Mouse (Mus musculus) hindbrain, embryonic 11.5 days (tissue): ENCODE data around the gene Aebp2. TPM values are rescaled to one million over a fixed set of nuclear protein-coding genes. Genes with fewer than 3 reads are reported as not detected.
"Not testable (repeated sequence)": the region's sequence is repeated elsewhere in the genome, so short reads cannot be mapped to it uniquely, and the experiment has no call there.

Source experiments
- ATAC-seq: fragments of 200-750 bp; cut with Nextera tagmentation; 2 replicates; pipeline ENCODE4 v1.8.0; 2017; ENCODE audit warnings: mild to moderate bottlenecking, moderate TSS enrichment, moderate library complexity; ENCODE audit not compliant: low FRiP score
- DNase-seq: peaks from one replicate; pipeline ENCODE4 v3.0.0-alpha.2; 2015; ENCODE audit warnings: low spot score
- H3K27ac ChIP-seq: fragments of 300-500 bp; sonication (generic); 2 replicates; pipeline ENCODE4 v1.5.1; 2014; ENCODE audit warnings: mild to moderate bottlenecking, low read depth, low read length
- H3K27me3 ChIP-seq: fragments of 300-500 bp; sonication (generic); 2 replicates; pipeline ENCODE4 v1.6.1; 2014; ENCODE audit warnings: mild to moderate bottlenecking, low read length, moderate library complexity, mixed read lengths; ENCODE audit not compliant: control insufficient read depth, insufficient read depth
- H3K36me3 ChIP-seq: fragments of 300-500 bp; sonication (generic); 2 replicates; pipeline ENCODE4 v1.6.1; 2014; ENCODE audit warnings: mild to moderate bottlenecking, low read length, moderate library complexity, mixed read lengths; ENCODE audit not compliant: control insufficient read depth, insufficient read depth
- H3K4me1 ChIP-seq: fragments of 300-500 bp; sonication (generic); replicated peaks from 2 replicates; pipeline ENCODE4 v1.6.1; 2014; ENCODE audit warnings: low read length, mixed read lengths; ENCODE audit not compliant: control insufficient read depth, insufficient read depth
- H3K4me2 ChIP-seq: fragments of 300-500 bp; sonication (generic); replicated peaks from 2 replicates; pipeline ENCODE4 v1.6.1; 2014; ENCODE audit warnings: mild to moderate bottlenecking, low read depth, low read length
- H3K4me3 ChIP-seq: fragments of 300-500 bp; sonication (generic); 2 replicates; pipeline ENCODE4 v1.5.1; 2014; ENCODE audit warnings: low read depth, low read length
- H3K9ac ChIP-seq: fragments of 300-500 bp; sonication (generic); 2 replicates; pipeline ENCODE4 v1.6.1; 2014; ENCODE audit warnings: low read depth, low read length
- H3K9me3 ChIP-seq: fragments of 300-500 bp; sonication (generic); 2 replicates; pipeline ENCODE4 v1.6.1; 2016; ENCODE audit warnings: low read length; ENCODE audit not compliant: control insufficient read depth
- WGBS: fragments of 180-500 bp; shearing (Covaris S2); extraction: QIAGEN DNeasy Blood & Tissue Kit; methylation state at CpG from one replicate; pipeline ENCODE4 v1.1.7; 2014; 5-methylcytosine and 5-hydroxymethylcytosine counted together
- polyA plus RNA-seq: library from polyadenylated mRNA; unstranded; fragments of >200 nt; fragmentation: Nextera tagmentation; extraction: Ambion mirVana; gene quantifications from 2 replicates; pipeline ENCODE4 v1.2.1, GENCODE M21; 2014

Aebp2 gene
- polyA plus RNA-seq, 1 experiment from 2014 or later, result 18.9 TPM

DNA sequence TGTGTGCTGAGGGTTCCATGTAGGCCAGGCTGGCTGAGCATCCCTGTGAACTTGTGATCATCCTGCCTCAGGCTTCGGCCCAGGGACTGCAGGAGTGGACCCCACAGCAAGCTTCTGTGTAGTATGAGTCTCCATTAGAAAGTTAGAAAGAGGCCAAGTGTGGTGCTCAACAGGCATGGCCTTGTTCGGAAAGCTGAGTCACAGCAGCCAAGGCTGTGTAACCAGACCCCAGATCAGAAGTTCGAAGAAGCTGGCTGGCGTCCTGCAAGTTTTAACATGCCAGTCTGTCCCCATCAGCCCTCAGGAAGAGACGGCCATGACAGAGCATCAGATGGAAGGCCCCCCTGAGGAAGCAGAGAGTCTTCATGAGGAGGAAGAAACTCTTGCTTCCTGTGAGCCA is 31.1 kb upstream of the Aebp2 start:
- Histone ChIP-seq H3K4me3 (no peak overlapping the region), H3K9me3 (no peaks in the 10 kb centered on the region), H3K27me3 (no peaks in the 10 kb centered on the region), H3K36me3 (peaks cover 17% of the 10 kb centered on the region), H3K9ac (no peak overlapping the region), H3K4me1 (no peaks in the 10 kb centered on the region), H3K27ac (no peak overlapping the region), H3K4me2 (no peak overlapping the region)
- no peak for ATAC-seq
- no peak for DNase-seq
- 82% methylated on average over 5 of the region's 5 CpGs for WGBS

DNA sequence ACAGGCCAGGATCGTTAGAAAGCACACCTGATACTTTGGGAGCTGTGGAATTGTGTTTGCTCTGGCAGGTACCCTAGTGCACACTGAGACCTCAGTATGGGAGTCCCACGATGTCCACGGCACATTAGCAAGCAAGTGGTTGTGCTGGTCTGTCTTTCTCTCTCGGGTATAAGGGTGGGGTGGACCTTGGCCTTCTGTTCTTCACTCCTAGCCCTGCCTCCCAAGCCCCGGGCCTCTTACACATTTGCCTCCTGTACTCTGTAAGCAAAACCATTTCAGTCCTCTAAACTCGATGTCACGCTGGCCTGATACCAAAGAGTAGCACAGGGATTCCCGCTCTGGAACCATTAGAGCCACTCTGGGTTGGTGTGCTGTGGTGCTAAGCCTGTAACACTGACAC is 29.8 kb upstream of the Aebp2 start:
- no peak overlapping the region for H3K27ac ChIP-seq
- no peak overlapping the region for H3K4me2 ChIP-seq
- H3K36me3 ChIP-seq, result peaks cover 8% of the 10 kb centered on the region
- ATAC-seq (no peak), DNase-seq (no peak)
- H3K27me3 ChIP-seq, result no peaks in the 10 kb centered on the region
- H3K4me1 ChIP-seq, result no peaks in the 10 kb centered on the region
- WGBS, result 92% methylated on average over 8 of the region's 8 CpGs
- H3K4me3 ChIP-seq, result no peak overlapping the region
- no peak overlapping the region for H3K9ac ChIP-seq
- H3K9me3 ChIP-seq, result no peaks in the 10 kb centered on the region

DNA sequence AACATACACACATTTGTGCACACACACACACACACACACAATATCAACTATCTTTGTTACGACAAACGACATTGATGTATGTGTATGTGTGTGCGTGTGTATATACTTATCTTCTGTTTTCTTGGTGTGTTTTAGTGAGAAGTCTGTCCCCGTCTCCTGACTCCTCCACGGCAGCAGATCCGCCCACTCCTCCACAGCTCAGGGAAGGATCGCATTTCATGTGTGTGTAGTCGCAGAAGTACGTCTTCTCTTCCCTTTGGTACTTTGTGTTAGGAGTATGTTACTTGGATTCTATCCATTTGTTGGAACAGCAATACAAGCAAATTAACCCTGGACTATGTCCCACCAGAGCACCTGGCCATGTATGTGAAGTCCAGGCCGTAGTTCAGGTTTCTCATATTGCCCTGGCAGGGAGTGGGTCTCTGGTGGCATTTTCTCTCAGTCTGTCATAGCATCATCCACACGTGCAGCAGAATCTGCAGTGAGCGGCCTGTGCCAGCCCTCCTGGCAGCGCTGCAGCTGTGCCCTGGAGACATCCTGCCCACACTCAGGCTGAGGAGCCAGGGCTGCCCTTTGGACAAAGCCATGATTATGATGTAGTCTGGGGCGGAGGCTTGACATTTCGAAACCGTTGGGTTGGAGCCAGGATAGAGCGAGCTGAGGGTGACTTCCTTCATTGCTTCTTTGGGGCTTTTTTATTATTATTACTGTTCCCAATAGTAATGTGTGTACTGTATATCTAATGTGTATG is 28.9 kb upstream of the Aebp2 start:
- Histone ChIP-seq H3K9me3 (no peaks in the 10 kb centered on the region), H3K4me3 (no peak overlapping the region), H3K4me1 (no peaks in the 10 kb centered on the region), H3K36me3 (peaks cover 8% of the 10 kb centered on the region), H3K27ac (no peak overlapping the region), H3K4me2 (no peak overlapping the region), H3K27me3 (no peaks in the 10 kb centered on the region), H3K9ac (no peak overlapping the region)
- no peak for ATAC-seq
- WGBS, result 91% methylated on average over 17 of the region's 17 CpGs
- no peak for DNase-seq

DNA sequence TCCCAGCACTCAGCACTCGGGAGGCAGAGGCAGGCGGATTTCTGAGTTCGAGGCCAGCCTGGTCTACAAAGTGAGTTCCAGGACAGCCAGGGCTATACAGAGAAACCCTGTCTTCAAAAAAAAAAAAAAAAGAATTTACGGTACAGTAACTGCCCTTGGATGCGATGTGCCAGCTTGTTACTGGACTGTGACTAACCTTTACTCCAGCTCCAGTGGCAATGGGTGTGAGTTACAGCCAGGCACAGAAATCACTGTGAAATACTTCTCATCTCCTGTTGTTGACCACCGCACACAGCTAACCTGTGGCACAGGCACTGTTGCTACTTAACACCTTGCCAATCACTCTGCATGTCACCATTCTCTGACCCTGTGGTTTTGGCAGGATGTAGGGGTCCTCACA is 26.9 kb upstream of the Aebp2 start:
- WGBS, result 94% methylated on average over 5 of the region's 6 CpGs
- H3K9me3 ChIP-seq, DNase-seq, H3K27me3 ChIP-seq, H3K4me1 ChIP-seq, H3K36me3 ChIP-seq, H3K9ac ChIP-seq, H3K4me3 ChIP-seq, ATAC-seq, H3K27ac ChIP-seq, H3K4me2 ChIP-seq: not testable (repeated sequence)

DNA sequence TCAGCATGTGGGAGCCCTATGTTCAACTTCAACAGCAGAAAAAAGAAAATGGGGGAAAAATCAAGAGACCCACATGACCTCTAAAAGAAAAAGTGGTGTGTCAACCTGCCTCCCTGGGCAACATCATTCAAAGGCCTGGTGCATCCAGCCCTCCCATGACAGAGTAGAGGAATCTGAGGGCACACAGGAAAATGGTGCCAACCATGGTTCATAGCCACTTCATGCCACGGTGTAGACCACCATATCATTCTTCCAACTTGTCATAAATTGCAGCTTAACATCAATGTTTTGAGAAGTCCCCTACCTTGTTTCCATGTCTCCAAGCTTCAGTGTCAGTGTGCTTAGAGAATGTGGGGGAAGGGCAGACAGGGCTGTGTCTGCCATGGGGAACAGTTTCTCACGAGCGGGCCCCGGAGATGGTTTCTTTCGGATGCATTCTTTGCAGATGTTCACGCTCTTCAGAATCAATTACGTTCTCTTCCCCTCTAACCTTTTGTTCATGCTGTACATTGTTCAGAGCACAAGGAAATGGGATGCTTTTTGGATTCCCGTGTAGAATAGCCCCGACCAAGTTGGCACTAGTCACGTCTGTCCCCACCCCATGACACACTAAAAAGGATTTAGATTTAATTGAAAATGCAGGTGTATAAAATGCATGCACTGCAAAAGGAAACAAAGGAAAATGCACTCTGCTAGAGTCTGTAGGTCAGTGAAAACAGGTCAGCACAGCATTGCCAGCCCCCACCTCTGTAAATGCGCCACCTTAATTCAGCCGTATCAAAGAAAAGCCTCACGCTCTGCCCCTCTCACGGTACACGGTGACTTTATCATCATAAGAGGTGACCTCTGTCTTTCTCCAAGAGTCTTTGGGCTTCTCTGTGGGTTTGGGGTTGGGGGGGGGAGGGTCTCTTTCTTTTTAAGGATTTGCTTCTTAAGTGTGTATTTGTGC is 24.8 kb upstream of the Aebp2 start:
- H3K4me1 ChIP-seq, result no peaks in the 10 kb centered on the region
- no peaks in the 10 kb centered on the region; the same call in 1 of the 2 replicates for H3K36me3 ChIP-seq
- H3K4me2 ChIP-seq, result no peak overlapping the region
- ATAC-seq (peak; percentile 57), DNase-seq (peak; percentile 41)
- H3K4me3 ChIP-seq, result no peak overlapping the region
- H3K27ac ChIP-seq, result no peak overlapping the region
- H3K27me3 ChIP-seq, result no peaks in the 10 kb centered on the region
- 56% methylated on average over 15 of the region's 15 CpGs for WGBS
- no peaks in the 10 kb centered on the region for H3K9me3 ChIP-seq
- no peak overlapping the region for H3K9ac ChIP-seq

DNA sequence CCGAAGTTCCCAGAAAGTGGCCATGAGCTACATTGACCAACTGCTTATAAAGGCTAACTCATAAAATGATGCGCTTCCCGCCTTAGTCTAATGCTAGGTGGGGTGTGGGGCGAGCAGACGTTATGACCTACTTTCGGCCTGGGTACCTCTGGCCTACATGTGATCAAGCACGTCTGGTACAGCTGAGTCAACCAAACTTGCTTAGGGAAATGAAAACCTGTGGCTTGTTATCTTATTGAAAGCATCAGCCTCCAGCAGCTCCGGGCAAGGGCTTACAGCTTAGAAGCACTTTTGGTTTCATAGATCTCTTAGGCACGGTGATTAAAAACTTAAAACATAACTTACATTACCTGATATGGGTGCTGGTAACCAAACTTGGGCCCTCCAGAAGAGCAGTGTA is 23.9 kb upstream of the Aebp2 start:
- H3K36me3 ChIP-seq, result no peaks in the 10 kb centered on the region
- no peak overlapping the region for H3K4me3 ChIP-seq
- ATAC-seq (no peak), DNase-seq (no peak)
- no peaks in the 10 kb centered on the region for H3K27me3 ChIP-seq
- H3K9ac ChIP-seq, result no peak overlapping the region
- no peak overlapping the region for H3K4me2 ChIP-seq
- H3K9me3 ChIP-seq, result no peaks in the 10 kb centered on the region
- H3K4me1 ChIP-seq, result no peaks in the 10 kb centered on the region; the same call in 1 of the 2 replicates
- no peak overlapping the region for H3K27ac ChIP-seq
- 97% methylated on average over 9 of the region's 9 CpGs for WGBS

DNA sequence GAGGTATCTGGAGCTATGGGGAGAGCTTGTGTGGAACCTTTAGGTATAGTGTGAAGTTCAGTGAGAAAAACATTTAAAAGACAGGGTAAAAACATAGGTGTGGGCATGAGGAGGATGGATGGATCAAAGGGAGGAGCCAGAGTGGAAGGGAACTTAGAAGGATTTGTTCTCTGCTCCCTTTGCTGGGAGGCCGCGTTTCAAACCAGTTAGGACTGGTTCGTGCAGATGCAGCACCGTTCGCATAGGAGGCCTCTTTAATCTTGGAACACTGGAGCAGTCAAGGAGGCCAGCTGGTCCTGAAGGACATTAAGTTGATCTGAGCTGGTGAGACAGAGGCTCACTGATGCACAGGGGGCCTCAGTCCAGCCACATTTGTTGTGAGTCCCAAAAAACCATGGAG is 23.1 kb upstream of the Aebp2 start:
- Histone ChIP-seq H3K4me3 (no peak overlapping the region), H3K9ac (no peak overlapping the region), H3K27me3 (no peaks in the 10 kb centered on the region), H3K27ac (no peak overlapping the region), H3K36me3 (no peaks in the 10 kb centered on the region), H3K4me2 (no peak overlapping the region), H3K4me1 (no peaks in the 10 kb centered on the region; the same call in 1 of the 2 replicates), H3K9me3 (no peaks in the 10 kb centered on the region)
- WGBS, result 95% methylated on average over 5 of the region's 5 CpGs
- ATAC-seq, result no peak
- DNase-seq, result no peak

DNA sequence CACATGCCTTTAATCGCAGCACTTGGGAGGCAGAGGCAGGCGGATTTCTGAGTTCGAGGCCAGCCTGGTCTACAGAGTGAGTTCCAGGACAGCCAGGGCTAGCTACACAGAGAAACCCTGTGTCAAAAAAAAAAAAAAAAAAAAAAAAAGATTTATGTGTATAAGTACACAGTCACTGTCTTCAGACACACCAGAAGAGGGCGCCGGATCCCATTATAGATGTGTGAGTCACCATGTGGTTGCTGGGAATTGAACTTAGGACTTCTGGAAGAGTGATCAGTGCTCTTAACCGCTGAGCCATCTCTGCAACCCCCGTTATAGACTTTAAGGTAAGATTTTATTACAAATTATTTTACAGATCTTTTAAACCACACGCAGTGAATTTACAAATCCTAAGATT is 21.8 kb upstream of the Aebp2 start:
- WGBS, result 92% methylated on average over 8 of the region's 8 CpGs
- H3K4me3 ChIP-seq, H3K4me2 ChIP-seq, DNase-seq, H3K4me1 ChIP-seq, H3K9me3 ChIP-seq, H3K27me3 ChIP-seq, H3K9ac ChIP-seq, H3K36me3 ChIP-seq, H3K27ac ChIP-seq, ATAC-seq: not testable (repeated sequence)
